Mouse (Mus musculus) stomach, postnatal 0 days (tissue): ENCODE data around the gene Trim68.

Source experiments
- CTCF ChIP-seq: IDR thresholded peaks from 2 replicates; pipeline ENCODE4 v1.5.1; 2016; ENCODE audit warnings: antibody characterized with exemption, low read depth, mild to moderate bottlenecking, moderate library complexity
- EP300 ChIP-seq: optimal IDR thresholded peaks from 2 replicates; pipeline ENCODE3; 2016; ENCODE audit warnings: antibody characterized with exemption

DNA sequence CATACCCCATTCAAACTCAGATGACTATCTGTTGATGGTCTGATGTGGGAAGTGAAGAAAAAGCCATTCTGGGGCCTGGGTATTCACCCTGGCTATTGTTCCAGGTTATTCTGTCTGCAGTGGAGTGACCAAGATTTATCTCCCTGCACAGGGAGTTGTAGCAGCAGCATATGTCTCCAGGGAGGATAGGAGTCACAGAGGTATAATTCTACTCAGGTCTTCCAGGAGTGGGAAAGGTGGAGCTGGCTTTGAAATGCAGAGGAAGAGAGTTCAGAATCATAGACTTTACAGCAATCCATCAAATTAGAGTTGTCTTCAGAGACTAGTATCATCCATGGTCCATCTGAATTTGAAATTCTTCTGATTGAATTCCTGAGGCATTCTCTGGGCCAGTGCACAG, 40.3 kb upstream of the Trim68 start, which contains the start of gene Olfr559:
- TF ChIP-seq CTCF: no peak
- TF ChIP-seq EP300: no peak
